Mouse (Mus musculus) E14TG2a.4 (cell line): ENCODE measurements around the gene Snx13.

Experiments used
- CTCF ChIP-seq: conservative IDR thresholded peaks from 2 replicates; pipeline ENCODE4 v1.5.1; 2014; ENCODE audit warnings: low read length
- NANOG ChIP-seq: IDR thresholded peaks from 2 replicates; pipeline ENCODE4 v1.6.1; 2014; ENCODE audit warnings: borderline replicate concordance, low read length, mixed read lengths
- POU5F1 ChIP-seq: IDR thresholded peaks from 2 replicates; pipeline ENCODE4 v1.6.1; 2014; ENCODE audit warnings: low read length, borderline replicate concordance

- TF ChIP-seq CTCF (no peak), POU5F1 (no peak), NANOG (no peak)
These were observed 19.5 kb upstream of the Snx13 start for GRCm38 (mm10) chr12:35027533-35027932.
